Mouse (Mus musculus) limb, embryonic 14.5 days (tissue): ENCODE data around the gene Etnk1. TPM values are rescaled to one million over a fixed set of nuclear protein-coding genes. Genes with fewer than 3 reads are reported as not detected.
A peak's percentile ranks its signal among the peaks of the same experiment; 100 is the strongest.

ENCODE experiments used
- ATAC-seq: fragments of 200-750 bp; cut with Nextera tagmentation; 2 replicates; pipeline ENCODE4 v1.8.0; 2017; ENCODE audit warnings: low read depth, moderate number of reproducible peaks, moderate TSS enrichment; ENCODE audit not compliant: low FRiP score
- DNase-seq: peaks from one replicate; pipeline ENCODE4 v3.0.0-alpha.2; 2015; ENCODE audit warnings: low spot score
- H3K27ac ChIP-seq: fragments of 300-500 bp; sonication (generic); replicated peaks from 2 replicates; pipeline ENCODE4 v1.5.1; 2014; ENCODE audit warnings: low read depth, mild to moderate bottlenecking, low read length, moderate library complexity, mixed read lengths
- H3K27me3 ChIP-seq: fragments of 300-500 bp; sonication (generic); 2 replicates; pipeline ENCODE4 v1.6.1; 2014; ENCODE audit warnings: low read length, mixed read lengths; ENCODE audit not compliant: control insufficient read depth, insufficient read depth
- H3K36me3 ChIP-seq: fragments of 300-500 bp; sonication (generic); 2 replicates; pipeline ENCODE4 v1.6.1; 2014; ENCODE audit warnings: mild to moderate bottlenecking, low read length, moderate library complexity, mixed read lengths; ENCODE audit not compliant: control insufficient read depth, insufficient read depth
- H3K4me1 ChIP-seq: fragments of 300-500 bp; sonication (generic); 2 replicates; pipeline ENCODE4 v1.6.1; 2014; ENCODE audit warnings: antibody characterized with exemption, low read length, mixed read lengths; ENCODE audit not compliant: control insufficient read depth, insufficient read depth
- H3K4me2 ChIP-seq: fragments of 300-500 bp; sonication (generic); replicated peaks from 2 replicates; pipeline ENCODE4 v1.6.1; 2014; ENCODE audit warnings: low read depth, mild to moderate bottlenecking, low read length, moderate library complexity; ENCODE audit not compliant: severe bottlenecking
- H3K4me3 ChIP-seq: fragments of 300-500 bp; sonication (generic); replicated peaks from 2 replicates; pipeline ENCODE4 v1.5.1; 2014; ENCODE audit warnings: low read length
- H3K9ac ChIP-seq: fragments of 300-500 bp; sonication (generic); 2 replicates; pipeline ENCODE4 v1.6.1; 2014; ENCODE audit warnings: mild to moderate bottlenecking, low read depth, low read length, moderate library complexity; ENCODE audit not compliant: severe bottlenecking
- H3K9me3 ChIP-seq: fragments of 300-500 bp; sonication (generic); 2 replicates; pipeline ENCODE4 v1.6.1; 2016; ENCODE audit warnings: low read length; ENCODE audit not compliant: control insufficient read depth
- POLR2A ChIP-seq: fragments of 200-500 bp; IDR thresholded peaks from 2 replicates; pipeline ENCODE4 v1.8.0; 2012; ENCODE audit warnings: inconsistent platforms, mild to moderate bottlenecking, moderate library complexity, borderline replicate concordance; ENCODE audit not compliant: insufficient read depth, insufficient read length; ENCODE audit errors: extremely low read depth
- WGBS: fragments of 180-500 bp; shearing (Covaris S2); extraction: QIAGEN DNeasy Blood & Tissue Kit; methylation state at CpG from one replicate; pipeline ENCODE4 v1.1.7; 2014; 5-methylcytosine and 5-hydroxymethylcytosine counted together
- polyA plus RNA-seq, 2 experiments: library from polyadenylated mRNA; depleted of rRNA in 1 of 2; stranded (reverse) in 1 of 2; unstranded in 1 of 2; fragments of >200 nt; fragmentation: Nextera tagmentation in 1 of 2; extraction: Ambion mirVana in 1 of 2; gene quantifications; 2 replicates each; pipeline versions ENCODE4 v1.2.1 to v1.2.3; 2012 to 2014

Etnk1 gene
- polyA plus RNA-seq, 2 experiments = 22.0 to 72.9 TPM

DNA sequence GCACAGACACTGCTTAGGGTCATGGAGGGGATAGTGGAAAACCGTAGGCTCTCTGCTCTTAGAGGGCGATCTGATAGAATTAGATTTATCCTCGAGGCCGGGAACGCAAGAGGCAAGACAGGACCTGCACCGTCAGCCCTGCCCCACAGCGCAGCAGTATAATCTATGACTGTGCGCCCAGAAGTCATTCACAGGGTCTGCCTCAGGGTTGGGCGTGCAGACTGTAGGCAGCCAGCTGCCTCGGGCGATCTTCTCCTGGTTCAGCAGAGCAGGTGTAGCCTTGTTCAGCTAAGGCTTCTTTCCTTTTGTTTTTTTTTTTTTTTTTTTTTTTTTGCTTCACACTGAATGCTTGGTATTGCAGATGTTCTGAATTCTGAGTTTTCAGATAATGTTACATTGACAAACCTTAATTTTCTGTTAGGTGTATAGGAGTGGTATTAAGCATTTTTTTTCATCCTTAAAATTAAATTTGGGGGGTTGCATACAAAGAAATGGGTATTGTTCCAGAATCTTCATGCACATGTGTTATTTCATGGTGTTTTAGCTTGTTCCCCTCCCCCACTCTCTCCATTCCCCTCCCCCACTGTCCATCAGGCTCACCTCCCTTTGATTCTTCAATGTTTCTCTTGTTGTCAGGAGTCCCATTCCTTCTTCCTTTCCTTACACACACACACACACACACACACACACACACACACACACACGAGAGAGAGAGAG, 4.7 kb upstream of the Etnk1 start:
- Histone ChIP-seq H3K9ac (no peak overlapping the region), H3K4me2 (no peak overlapping the region), H3K9me3 (no peaks in the 10 kb centered on the region), H3K27ac (no peak overlapping the region), H3K27me3 (no peaks in the 10 kb centered on the region), H3K4me1 (no peaks in the 10 kb centered on the region; the same call in 1 of the 2 replicates), H3K4me3 (no peak overlapping the region), H3K36me3 (no peaks in the 10 kb centered on the region)
- DNase-seq (peak; percentile 57), ATAC-seq (no peak)
- WGBS = 49% methylated on average over 12 of the region's 12 CpGs
- TF ChIP-seq POLR2A = no peak

DNA sequence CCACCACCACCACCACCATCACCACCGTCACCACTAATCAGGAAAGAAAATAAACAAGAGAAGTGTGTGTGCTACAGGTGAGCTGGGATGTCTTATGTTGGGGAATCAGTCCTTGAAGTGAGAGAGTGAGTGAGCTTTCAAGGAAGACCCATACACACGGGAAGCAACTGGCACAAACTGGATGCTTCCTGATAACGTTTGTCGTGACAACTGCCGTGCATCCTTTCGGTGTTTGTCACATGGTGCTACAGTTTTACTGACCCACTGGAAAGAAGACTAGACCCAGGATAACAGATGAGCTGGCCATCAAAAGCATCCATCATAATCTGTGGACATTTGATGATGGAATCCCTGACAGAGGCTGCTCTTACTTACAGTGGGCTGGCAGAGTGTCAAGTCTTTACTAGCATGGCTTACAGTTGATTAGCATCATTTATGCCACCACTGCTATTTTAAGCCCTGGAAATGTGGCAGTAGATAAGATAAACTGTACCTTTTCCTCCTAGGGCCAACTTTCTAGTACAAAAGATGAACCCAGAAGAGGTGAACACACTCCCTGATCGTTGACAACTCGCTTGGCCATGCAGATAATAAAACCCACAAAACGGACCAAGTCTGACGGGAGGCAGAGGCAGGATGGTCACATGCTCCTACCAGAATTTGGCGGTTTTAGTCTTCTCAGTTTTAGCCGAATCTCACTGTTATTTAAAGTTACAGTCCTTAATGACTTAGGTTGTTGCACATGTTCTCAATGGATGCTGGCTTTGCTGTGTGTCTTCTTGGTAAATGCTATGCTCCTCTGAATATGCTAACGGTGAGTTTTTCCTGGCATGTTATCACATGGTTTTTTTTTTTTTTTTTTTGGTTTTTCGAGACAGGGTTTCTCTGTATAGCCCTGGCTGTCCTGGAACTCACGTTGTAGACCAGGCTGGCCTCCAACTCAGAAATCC, 2.8 kb upstream of the Etnk1 start:
- Histone ChIP-seq H3K4me1 (peaks cover 11% of the 10 kb centered on the region), H3K36me3 (no peaks in the 10 kb centered on the region), H3K9ac (no peak overlapping the region), H3K4me2 (no peak overlapping the region), H3K9me3 (no peaks in the 10 kb centered on the region), H3K4me3 (no peak overlapping the region), H3K27me3 (no peaks in the 10 kb centered on the region), H3K27ac (no peak overlapping the region)
- ATAC-seq (no peak), DNase-seq (no peak)
- WGBS = 89% methylated on average over 15 of the region's 15 CpGs
- no peak for TF ChIP-seq POLR2A

DNA sequence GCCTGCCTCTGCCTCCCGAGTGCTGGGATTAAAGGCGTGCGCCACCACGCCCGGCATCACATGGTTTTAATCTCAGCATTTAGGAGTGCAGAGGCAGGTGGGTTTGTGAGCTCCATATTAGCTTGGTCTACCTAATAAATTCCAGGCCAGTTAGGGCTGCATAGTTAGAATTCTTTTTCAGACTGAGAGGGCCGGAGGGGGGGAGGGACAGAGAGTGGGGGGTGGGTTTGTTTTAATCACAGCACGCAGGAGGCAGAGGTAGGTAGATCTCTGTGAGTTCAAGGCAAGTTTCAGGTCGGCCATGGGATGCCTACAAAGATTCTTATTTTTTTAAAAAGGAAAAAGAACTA, 2.1 kb upstream of the Etnk1 start:
- H3K9me3 ChIP-seq = no peaks in the 10 kb centered on the region

DNA sequence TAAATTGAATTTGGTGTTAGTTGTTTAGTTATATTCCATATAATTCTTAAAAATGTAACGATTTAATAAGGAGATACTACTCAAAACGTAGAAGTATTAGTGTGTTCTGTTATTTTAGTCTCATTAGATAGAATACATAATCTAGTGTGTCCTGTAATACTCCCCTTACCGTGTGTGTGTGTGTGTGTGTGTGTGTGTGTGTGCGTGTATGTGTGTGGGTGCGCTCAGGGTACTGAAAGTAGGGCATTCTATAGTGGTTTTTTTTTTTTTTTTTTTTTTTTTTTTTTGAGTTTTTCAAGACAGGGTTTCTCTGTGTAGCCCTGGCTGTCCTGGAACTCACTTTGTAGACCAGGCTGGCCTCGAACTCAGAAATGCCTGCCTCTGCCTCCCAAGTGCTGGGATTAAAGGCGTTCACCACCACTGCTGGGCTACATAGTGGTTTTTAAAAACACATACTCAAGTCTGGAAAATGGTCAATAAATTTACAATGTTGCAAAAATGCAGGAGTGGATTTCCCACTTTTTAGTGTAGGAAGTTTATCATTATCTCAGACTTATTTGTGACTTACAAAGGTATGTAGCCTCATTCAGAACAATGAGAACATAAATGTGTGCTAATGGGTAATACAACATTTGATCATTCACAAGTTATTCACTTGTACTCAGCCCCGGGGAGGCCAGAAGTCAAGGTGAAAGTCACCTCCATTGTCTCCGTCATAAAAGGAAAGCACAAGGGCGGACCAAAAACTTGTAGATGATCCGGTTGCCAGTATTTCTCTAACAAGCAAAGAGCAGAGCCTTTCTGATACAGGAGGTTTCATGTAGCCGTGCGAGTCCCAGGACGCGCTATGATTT, 1.4 kb upstream of the Etnk1 start:
- H3K9ac ChIP-seq = no peak overlapping the region
- H3K4me2 ChIP-seq = peak overlapping the region; percentile 63
- WGBS = 56% methylated on average over 15 of the region's 15 CpGs

More for the DNA sequence above, 2.1 kb upstream of the Etnk1 start:
- no peak overlapping the region for H3K4me3 ChIP-seq
- DNase-seq (no peak), ATAC-seq (no peak)
- TF ChIP-seq POLR2A = no peak
- no peak overlapping the region for H3K27ac ChIP-seq
- WGBS = 64% methylated on average over 8 of the region's 8 CpGs
- no peak overlapping the region for H3K9ac ChIP-seq
- H3K36me3 ChIP-seq = no peaks in the 10 kb centered on the region
- peaks cover 13% of the 10 kb centered on the region for H3K4me1 ChIP-seq
- no peak overlapping the region for H3K4me2 ChIP-seq
- H3K27me3 ChIP-seq = no peaks in the 10 kb centered on the region

More for the DNA sequence above, 1.4 kb upstream of the Etnk1 start:
- Histone ChIP-seq H3K4me3 (peak overlapping the region; percentile 91; the same call in 1 of the 2 replicates), H3K27ac (no peak overlapping the region), H3K27me3 (no peaks in the 10 kb centered on the region), H3K4me1 (peaks cover 16% of the 10 kb centered on the region), H3K36me3 (no peaks in the 10 kb centered on the region), H3K9me3 (no peaks in the 10 kb centered on the region)
- DNase-seq (no peak), ATAC-seq (no peak)
- no peak for TF ChIP-seq POLR2A
